Mouse (Mus musculus): ENCODE results near the gene Grm4. TPM values are rescaled to one million over a fixed set of nuclear protein-coding genes. Genes with fewer than 3 reads are reported as not detected.

The Grm4 gene
- 0.02 and 0.03 TPM in 2 replicates for polyA plus RNA-seq (2012; rRNA removed)

DNA sequence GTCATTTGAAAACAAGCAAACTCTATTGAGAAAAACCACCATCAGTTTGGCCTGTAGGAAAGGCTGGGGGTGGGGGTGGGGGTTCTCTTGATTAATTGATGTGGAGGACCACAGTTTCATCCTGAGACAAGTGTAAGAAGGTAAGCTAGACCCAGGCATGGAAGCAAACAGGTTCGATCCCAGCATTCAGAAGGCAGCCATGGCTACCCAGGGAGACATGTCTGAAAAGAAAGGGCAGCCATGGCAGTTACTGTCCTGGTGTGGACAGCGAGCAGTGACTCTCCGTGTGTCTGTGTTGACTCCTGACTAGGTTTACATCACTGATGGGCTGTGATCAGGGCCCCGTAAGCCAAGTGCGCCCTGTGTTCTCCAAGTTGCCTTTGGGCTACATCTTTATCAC is at the start of gene Grm4:
Grm4 (minus strand) TSS at position 101 of the 400 bp plus-strand sequence.
- DNase-seq: no peak
- no peak for TF ChIP-seq CTCF (conservative IDR thresholded peaks at IDR 0.05; ENCODE audit: insufficient read depth, insufficient read length, low read depth, low read length)
- no peak for TF ChIP-seq POLR2A (IDR thresholded peaks at IDR 0.05; ENCODE audit: low read depth, low read length)

GRCm38 (mm10) chr17:27568228-27568627 is 47.0 kb upstream of the Grm4 start:
- H3K36me3 ChIP-seq (ENCODE audit: control insufficient read depth, insufficient read depth, low read length): no peaks in the 10 kb centered on the region
- no peaks in the 10 kb centered on the region for H3K27me3 ChIP-seq (replicated peaks; ENCODE audit: control insufficient read depth, insufficient read depth, low read length)
- H3K4me3 ChIP-seq (ENCODE audit: insufficient read depth, low read depth, low read length): no peak overlapping the region
- TF ChIP-seq CTCF (conservative IDR thresholded peaks at IDR 0.05; ENCODE audit: insufficient read depth, insufficient read length, low read depth, low read length) (no peak), POLR2A (IDR thresholded peaks at IDR 0.05; ENCODE audit: low read depth, low read length) (no peak)
- no peak overlapping the region for H3K27ac ChIP-seq (ENCODE audit: insufficient read depth, low read depth, low read length)
- 78% methylated on average over 5 of the region's 5 CpGs for WGBS
- no peaks in the 10 kb centered on the region; the same call in 1 of the 2 replicates for H3K4me1 ChIP-seq (ENCODE audit: control insufficient read depth, insufficient read depth, low read length)
- no peak for DNase-seq

More for the DNA sequence above, at the start of gene Grm4:
- Histone ChIP-seq H3K4me3 (ENCODE audit: insufficient read depth, low read depth, low read length) (no peak within 1 kb of the TSS), H3K27ac (ENCODE audit: insufficient read depth, low read depth, low read length) (no peak within 1 kb of the TSS), H3K4me1 (ENCODE audit: control insufficient read depth, insufficient read depth, low read length) (no peaks in the 10 kb centered on the region), H3K36me3 (ENCODE audit: control insufficient read depth, insufficient read depth, low read length) (no peaks in the 10 kb centered on the region), H3K27me3 (replicated peaks; ENCODE audit: control insufficient read depth, insufficient read depth, low read length) (no peaks in the 10 kb centered on the region)
- WGBS: 78% methylated on average over 5 of the region's 5 CpGs

DNA sequence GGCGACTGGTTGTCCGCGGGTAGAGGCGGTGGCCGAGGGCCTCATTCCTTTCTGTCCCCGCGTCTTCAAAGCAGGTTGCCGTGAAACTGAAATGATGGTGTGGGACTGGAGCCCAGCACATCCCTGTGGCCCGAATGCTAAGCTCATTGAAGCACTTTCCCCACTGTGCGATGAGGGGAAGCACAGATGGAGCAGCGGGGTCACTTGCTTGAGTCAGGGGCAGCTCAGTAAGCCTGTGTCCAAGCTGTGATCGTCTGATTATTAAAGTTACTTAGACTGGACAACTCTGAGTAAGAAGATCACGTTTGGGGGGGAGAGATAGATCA is 44.7 kb upstream of the Grm4 start:
- Histone ChIP-seq H3K4me1 (ENCODE audit: control insufficient read depth, insufficient read depth, low read length) (no peaks in the 10 kb centered on the region; the same call in 1 of the 2 replicates), H3K27ac (ENCODE audit: insufficient read depth, low read depth, low read length) (no peak overlapping the region), H3K36me3 (ENCODE audit: control insufficient read depth, insufficient read depth, low read length) (no peaks in the 10 kb centered on the region), H3K27me3 (replicated peaks; ENCODE audit: control insufficient read depth, insufficient read depth, low read length) (no peaks in the 10 kb centered on the region), H3K4me3 (ENCODE audit: insufficient read depth, low read depth, low read length) (peak overlapping the region; percentile 62)
- WGBS: 0% methylated on average over 13 of the region's 13 CpGs
- no peak for TF ChIP-seq CTCF (conservative IDR thresholded peaks at IDR 0.05; ENCODE audit: insufficient read depth, insufficient read length, low read depth, low read length)
- TF ChIP-seq POLR2A (IDR thresholded peaks at IDR 0.05; ENCODE audit: low read depth, low read length): no peak
- no peak for DNase-seq

GRCm38 (mm10) chr17:27565163-27565941 is 44.1 kb upstream of the Grm4 start, which contains the start of gene AI413582:
TSS of gene AI413582 (minus strand) at chr17:27565756.
- peak within 1 kb of the TSS; percentile 77 for H3K4me3 ChIP-seq (ENCODE audit: insufficient read depth, low read depth, low read length)

DNA sequence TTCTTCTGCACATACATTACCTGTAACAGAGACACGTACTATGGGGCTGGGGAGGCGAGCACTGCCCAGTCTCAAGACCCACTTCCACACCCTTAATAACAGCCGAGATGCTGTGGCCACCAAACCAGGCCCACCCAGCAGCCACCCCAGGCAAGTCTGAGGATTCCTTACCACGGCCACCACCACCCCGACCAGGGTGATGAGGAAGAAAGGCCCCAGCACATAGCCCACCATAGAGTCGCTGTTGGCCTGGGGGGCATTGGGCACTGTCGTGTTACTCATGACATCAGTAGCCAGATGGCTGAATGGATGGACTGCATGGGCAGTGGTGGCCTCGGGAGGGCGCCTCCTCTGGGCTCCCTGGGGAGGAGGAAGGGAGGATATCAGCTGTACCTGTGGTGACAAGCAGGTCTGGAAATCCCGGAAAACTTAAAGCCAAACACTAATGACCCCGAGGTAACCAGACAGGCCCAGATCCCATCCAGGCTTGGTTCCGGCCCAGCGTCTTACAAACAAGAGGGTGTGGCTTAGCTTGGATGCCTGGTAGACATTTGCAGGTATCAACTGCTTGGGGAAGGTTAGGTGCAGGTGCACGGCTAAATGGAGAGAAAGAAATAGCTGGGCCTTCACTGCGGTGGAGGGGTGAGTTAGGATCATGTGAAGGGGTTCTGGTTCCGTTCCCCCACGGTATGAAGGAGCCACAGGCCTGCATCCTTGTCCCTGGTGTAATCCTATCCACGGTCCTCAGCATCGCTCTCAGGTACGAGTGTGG is 43.4 kb upstream of the Grm4 start:
- DNase-seq: no peak
- no peaks in the 10 kb centered on the region for H3K36me3 ChIP-seq (ENCODE audit: control insufficient read depth, insufficient read depth, low read length)
- 30% methylated on average over 20 of the region's 20 CpGs for WGBS
- no peak for TF ChIP-seq POLR2A (IDR thresholded peaks at IDR 0.05; ENCODE audit: low read depth, low read length)
- no peak for TF ChIP-seq CTCF (conservative IDR thresholded peaks at IDR 0.05; ENCODE audit: insufficient read depth, insufficient read length, low read depth, low read length)
- no peak overlapping the region for H3K27ac ChIP-seq (ENCODE audit: insufficient read depth, low read depth, low read length)
- H3K4me3 ChIP-seq (ENCODE audit: insufficient read depth, low read depth, low read length): peak overlapping the region; percentile 77
- H3K4me1 ChIP-seq (ENCODE audit: control insufficient read depth, insufficient read depth, low read length): no peaks in the 10 kb centered on the region; the same call in 1 of the 2 replicates
- no peaks in the 10 kb centered on the region for H3K27me3 ChIP-seq (replicated peaks; ENCODE audit: control insufficient read depth, insufficient read depth, low read length)

More at GRCm38 (mm10) chr17:27565163-27565941, 44.1 kb upstream of the Grm4 start, which contains the start of gene AI413582:
- peak; percentile 98 for DNase-seq
- under 1% methylated on average over 58 of the region's 58 CpGs for WGBS
- H3K27ac ChIP-seq (ENCODE audit: insufficient read depth, low read depth, low read length): no peak within 1 kb of the TSS
- H3K27me3 ChIP-seq (replicated peaks; ENCODE audit: control insufficient read depth, insufficient read depth, low read length): no peaks in the 10 kb centered on the region
- TF ChIP-seq CTCF (conservative IDR thresholded peaks at IDR 0.05; ENCODE audit: insufficient read depth, insufficient read length, low read depth, low read length): peak; percentile 77
- TF ChIP-seq POLR2A (IDR thresholded peaks at IDR 0.05; ENCODE audit: low read depth, low read length): peak; percentile 39
- no peaks in the 10 kb centered on the region; the same call in 1 of the 2 replicates for H3K4me1 ChIP-seq (ENCODE audit: control insufficient read depth, insufficient read depth, low read length)
- no peaks in the 10 kb centered on the region for H3K36me3 ChIP-seq (ENCODE audit: control insufficient read depth, insufficient read depth, low read length)

DNA sequence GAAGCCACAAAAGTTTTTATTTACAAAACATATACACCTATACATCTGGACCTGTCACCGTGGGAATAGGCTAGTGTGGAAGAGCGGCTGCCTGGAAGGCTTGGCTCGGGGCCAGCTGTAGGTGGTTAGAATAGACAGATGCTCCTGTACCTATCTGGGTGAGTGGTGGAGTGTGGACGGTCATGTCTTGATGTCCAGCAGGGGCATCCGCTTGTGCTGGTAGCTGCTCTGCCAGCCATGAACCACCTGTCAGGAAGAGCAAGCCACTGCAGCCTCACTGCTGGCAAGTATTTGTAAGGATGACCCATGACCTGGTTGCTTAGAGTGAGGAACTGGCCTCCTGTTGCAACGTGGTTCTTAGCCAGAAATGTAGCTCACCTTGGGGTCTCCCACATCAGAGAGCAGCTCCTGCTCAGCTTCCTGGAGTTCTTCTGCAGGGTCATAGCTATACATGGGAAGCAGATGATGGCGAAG is 42.6 kb upstream of the Grm4 start:
- DNase-seq: no peak
- H3K4me1 ChIP-seq (ENCODE audit: control insufficient read depth, insufficient read depth, low read length): no peaks in the 10 kb centered on the region; the same call in 1 of the 2 replicates
- 70% methylated on average over 7 of the region's 7 CpGs for whole genome bisulfite sequencing
- H3K36me3 ChIP-seq (ENCODE audit: control insufficient read depth, insufficient read depth, low read length): no peaks in the 10 kb centered on the region
- H3K27me3 ChIP-seq (replicated peaks; ENCODE audit: control insufficient read depth, insufficient read depth, low read length): no peaks in the 10 kb centered on the region
- TF ChIP-seq POLR2A (IDR thresholded peaks at IDR 0.05; ENCODE audit: low read depth, low read length) (no peak), CTCF (conservative IDR thresholded peaks at IDR 0.05; ENCODE audit: insufficient read depth, insufficient read length, low read depth, low read length) (no peak)
- no peak overlapping the region for H3K27ac ChIP-seq (ENCODE audit: insufficient read depth, low read depth, low read length)
- H3K4me3 ChIP-seq (ENCODE audit: insufficient read depth, low read depth, low read length): no peak overlapping the region

All from kidney, adult 2 months (tissue).